Mouse (Mus musculus) lung, adult 18-20 months (tissue): Measurements from ENCODE around the gene Exoc6.

ENCODE experiments used
- DNase-seq, 2 experiments: peaks; one replicate each; pipeline ENCODE4 v3.0.0; 2022; ENCODE audit warnings: mixed read lengths in 2 of 2

Exoc6 gene

DNA sequence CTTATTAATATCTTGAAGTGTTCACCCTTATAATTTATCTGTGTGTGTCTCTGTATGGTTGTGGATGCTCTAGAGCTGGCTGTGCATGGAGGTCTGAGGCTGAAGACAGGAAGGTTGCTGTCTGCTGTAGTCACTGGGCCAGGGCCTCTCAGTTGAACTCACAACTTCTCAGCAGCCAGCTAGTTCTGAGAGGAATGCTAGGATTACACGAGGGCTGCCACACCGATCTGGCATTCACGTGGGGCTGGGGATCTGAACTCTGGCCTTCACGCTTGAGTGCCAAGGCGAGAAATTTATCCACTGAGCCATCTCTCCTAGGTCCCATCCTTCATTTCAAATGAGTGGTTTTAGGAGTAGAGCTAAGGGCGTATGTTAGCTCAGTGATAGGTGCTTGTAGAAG is 30.2 kb downstream of the Exoc6 start:
- DNase-seq, result no peak

GRCm38 (mm10) chr19:37585210-37585609 is 35.0 kb downstream of the Exoc6 start:
- no peak for DNase-seq

DNA sequence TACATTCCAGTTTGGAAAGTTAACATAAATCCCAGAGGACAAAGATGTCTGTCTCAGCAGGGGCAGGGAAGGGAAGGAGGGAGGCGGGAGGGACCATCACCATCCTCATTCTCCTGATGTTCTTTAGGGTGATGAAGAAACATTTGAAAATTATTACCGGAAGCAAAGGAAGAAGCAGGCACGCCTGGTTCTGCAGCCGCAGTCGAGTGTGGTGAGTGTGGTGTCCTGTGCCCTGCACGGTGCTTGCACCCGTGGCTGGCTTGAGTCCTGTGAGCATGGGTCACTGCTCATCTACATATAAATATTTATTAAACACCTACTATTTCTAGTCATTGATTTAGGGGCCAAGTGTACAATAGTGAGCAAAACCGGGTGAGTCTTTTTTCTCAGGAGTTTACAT is 35.5 kb downstream of the Exoc6 start:
- DNase-seq, result no peak

DNA sequence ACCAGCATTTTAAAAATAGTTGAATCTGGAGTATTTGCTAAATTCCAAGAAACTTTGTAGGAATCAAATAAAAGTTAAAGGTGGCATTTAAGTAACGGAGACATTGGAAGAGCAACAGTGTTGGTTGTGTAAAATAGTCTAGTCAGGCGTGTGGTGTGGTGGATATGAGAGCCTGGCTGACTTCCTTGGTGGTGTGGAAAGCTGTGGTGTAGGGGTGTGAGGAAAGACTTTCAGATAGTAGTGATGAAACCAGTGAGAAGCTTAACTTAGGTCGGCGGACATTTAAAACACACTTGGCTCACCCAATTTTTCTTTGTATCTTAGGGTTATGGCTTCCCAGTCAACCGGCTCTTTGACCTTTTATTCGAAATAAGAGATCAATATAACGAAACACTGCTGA is 40.3 kb downstream of the Exoc6 start:
- no peak for DNase-seq

DNA sequence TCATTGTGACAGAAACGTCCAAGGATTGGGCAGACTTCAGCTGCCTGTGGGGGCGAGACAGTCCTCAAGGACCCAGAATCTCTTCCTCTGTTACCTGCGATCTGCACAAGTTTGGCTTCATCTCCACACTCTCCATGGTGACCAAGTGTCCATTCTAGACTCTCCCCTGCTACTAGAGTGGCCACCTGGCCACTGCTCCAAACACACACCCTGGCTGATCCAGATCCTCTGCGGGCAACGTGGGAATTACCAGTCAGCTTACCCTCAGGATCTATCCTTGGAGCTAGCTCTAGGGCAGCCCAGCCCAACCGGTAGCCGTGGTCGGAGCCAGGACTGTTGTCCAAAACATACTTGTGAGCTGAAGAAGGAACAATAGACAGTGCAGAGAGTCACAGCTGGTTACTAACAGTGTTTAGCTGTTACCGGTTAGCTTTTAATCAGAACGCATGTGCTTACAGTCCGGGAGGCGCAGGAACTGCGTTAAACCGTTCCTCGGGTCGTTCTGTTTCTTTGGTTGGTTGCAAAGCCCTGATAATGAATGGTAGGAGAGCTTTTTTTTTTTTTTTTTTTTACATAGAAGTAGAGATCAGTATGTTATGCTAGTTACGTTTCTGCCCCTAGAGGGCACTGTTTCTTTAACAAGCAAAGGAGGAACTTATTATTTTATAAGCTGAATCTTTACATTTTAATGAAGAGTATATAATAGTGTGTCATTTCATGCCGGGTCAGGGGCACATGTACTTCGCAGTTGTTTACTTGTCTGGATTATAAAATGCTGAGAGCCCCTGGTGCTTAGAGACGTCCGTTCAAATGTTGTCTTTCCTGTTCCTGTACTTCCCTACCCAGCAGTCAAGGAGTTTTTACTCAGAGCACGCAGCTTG is 52.0 kb downstream of the Exoc6 start:
- peak in 1 of 2 experiments; percentile 25 for DNase-seq

DNA sequence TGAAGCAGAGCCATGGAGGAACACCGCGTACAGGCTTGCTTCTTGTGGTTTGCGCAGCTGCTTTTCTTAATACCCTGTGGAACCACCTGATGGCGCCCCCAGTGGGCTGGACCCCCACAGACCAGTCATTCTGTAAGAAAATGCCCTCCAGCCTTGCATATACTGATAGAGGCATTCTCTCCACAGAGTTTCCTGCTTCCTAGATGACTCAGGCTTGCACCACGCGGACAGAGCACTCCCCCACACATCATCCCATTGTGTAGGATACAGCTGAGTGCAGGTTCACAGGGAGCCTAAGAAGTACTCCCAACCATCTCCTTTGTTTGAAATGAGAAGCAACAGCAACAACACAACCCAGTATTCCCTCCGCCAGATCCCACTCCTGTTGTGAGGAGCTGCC is 59.8 kb downstream of the Exoc6 start:
- DNase-seq, result no peak

- no peak for DNase-seq
These were observed 62.7 kb downstream of the Exoc6 start for GRCm38 (mm10) chr19:37612893-37613292.

DNA sequence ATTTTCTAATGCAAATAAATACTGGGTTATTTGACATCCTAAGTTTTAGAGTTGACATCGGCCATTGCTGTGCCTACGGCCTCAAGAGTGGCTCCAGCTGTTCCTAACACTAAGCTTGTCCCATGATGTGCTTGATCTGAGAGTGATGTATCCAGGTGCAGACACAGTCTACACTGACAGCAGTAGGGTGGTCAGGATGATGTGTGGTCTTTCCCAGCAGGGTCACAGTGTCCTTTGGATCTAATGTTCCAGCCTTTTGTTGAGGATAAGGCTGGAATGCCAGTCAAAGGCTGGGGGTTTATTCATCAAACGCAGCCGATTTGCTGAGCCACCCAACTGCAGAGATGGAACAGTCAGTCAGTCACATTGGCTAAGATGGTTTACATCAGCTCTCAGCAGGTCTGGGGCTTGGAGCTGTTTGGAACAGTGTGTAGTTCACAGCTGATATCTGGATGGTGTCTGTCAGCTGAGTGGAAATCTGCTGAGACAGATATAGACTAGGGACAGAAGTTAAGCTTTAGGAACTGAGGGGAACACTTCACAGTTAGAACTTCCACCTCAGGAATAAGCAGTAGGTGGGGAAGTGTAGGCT is 64.9 kb downstream of the Exoc6 start:
- no peak for DNase-seq

- DNase-seq, result no peak
These were observed 97.8 kb downstream of the Exoc6 start for GRCm38 (mm10) chr19:37647994-37648393.

- DNase-seq, result no peak
These were observed 100.3 kb downstream of the Exoc6 start for GRCm38 (mm10) chr19:37650526-37650925.

- DNase-seq, result no peak
These were observed 103.8 kb downstream of the Exoc6 start for GRCm38 (mm10) chr19:37654012-37654411.

DNA sequence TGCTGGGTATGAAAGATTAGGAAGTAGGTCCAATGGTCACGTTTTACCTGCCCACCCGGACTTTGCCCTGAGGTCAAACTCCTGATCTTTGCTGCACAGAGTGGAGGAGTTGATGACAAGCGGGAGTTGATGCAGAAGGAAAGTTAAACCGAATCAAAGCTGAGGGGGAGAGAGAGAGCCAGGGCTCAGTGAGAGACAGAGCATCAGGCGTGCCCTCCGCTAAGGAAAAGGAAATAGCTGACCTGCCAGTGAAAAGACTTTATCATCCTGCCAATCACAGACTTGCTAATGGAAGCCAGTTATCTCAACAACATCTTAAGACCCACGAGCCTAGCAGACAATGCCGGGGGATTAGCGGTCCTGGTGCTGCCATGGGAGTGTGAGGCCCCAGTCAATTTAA is 106.2 kb downstream of the Exoc6 start:
- no peak for DNase-seq

- DNase-seq, result no peak
These were observed 115.0 kb downstream of the Exoc6 start for GRCm38 (mm10) chr19:37665256-37665655.

DNA sequence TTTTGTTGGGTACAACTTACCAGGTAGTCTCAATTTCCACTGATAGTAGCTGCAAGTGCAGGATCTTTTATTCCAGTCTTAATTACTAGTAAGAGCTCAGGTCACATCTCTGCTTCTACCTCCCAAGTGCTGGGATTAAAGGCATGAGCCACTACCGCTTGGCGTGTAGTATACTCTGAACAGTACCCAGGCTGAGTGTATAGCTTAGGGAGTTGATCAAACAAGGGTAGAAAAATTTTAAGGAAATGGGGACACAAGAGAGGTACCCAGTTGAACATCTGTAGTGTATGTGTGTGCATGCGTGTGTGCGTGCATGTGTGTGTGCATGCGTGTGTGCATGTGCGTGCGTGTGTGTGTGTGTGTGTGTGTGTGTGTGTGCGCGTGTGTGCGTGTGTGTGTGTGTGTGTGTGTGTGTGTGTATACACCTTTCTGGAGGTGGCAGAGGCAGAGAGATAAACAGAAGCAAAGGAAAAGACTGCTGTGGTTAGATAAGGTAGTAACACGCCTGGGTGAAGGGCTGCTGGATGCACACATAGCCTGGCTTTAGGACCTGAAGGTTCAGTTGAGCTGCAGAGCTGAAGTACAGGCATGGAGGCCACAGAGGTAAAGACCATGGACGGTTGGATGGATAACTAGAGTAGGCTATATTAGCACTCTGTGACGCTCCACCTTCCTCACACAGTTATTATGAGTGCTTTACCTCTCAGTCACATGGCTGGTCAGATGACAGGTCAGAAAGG is 117.8 kb downstream of the Exoc6 start:
- no peak for DNase-seq

DNA sequence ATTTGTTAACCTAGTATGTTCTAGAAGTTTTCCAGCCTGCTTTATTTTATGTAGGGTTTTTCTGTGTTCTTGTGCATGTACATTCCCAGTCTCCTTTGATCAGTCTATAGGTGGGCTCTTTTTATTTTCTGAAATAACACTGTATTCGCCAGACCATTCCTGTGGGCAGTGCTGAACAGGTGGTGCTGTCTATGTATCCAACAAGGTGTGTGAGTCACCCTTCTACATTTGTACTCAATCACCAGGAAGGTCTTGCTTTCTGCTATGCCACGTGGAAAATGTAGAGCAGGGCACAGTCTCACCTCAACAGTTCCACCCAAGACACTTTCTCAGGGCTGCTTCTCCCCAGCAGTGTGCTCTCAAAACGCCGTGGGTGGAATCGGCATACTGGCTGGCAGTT is 118.4 kb downstream of the Exoc6 start:
- no peak for DNase-seq

DNA sequence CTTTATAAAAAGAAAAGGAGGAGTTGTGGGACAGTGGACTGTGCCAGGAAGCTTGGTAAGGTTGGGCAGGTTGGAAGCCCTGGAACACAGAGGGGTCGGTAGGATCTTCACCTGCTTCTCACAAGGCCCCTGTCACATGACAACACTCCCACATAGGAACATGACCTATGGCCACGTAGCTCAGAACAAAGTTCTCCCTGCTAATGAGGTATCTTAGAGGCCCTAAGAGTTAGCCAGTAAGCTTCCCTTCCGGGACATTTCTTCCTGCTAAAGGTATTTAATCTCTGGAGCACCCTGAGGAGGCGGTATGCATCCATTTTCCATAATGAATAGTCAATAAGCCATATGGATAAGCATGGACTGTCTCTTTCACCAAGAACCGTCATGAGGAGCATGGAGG is 119.3 kb downstream of the Exoc6 start:
- DNase-seq, result no peak

- no peak for DNase-seq
These were observed 123.2 kb downstream of the Exoc6 start for GRCm38 (mm10) chr19:37673393-37673792.

GRCm38 (mm10) chr19:37685281-37685680 is 135.1 kb downstream of the Exoc6 start, which contains the start of gene Cyp26c1:
Gene Cyp26c1, plus strand, starts transcription at chr19:37685581.
- DNase-seq, result no peak

- no peak for DNase-seq
These were observed 136.1 kb downstream of the Exoc6 start for GRCm38 (mm10) chr19:37686347-37686746.

- DNase-seq, result no peak
These were observed 137.0 kb downstream of the Exoc6 start for GRCm38 (mm10) chr19:37686941-37687850.

DNA sequence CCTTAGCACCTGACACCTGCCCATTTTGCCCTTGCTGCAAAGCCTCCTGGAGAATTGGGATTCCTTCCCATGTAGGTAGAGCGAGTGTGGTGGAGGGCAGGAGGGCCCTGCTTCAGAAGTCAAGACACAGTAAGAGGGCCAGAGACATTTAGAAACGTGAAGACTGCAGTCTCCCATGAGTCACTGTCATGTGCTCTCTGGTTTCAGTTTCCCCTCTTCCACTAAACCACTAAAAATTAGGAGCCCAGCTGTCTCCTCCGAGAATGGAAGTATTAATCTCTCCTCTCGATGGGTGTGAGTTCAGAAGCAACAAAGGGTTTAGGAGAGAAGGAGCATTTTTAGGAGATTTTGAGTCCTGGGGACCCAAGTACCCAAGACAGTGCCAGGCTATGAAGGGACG is 139.3 kb downstream of the Exoc6 start:
- DNase-seq, result no peak

DNA sequence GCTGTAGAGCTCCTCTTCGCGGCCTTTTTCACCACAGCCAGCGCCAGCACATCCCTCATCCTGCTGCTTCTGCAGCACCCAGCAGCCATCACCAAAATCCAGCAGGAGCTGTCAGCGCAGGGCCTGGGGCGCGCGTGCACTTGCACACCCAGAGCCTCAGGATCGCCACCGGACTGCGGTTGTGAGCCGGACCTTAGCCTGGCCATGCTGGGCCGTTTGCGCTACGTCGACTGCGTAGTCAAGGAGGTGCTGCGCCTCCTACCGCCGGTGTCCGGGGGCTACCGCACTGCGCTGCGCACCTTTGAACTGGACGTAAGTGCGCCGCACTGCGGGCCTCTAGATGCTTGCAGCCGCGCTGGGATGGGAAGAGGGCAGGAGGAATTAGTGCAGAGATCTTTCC is 140.5 kb downstream of the Exoc6 start:
- no peak for DNase-seq

GRCm38 (mm10) chr19:37692879-37693278 is 142.7 kb downstream of the Exoc6 start:
- no peak for DNase-seq
